Mouse (Mus musculus) E14TG2a.4 (cell line): ENCODE data around the gene Slx1b.

Experiments
- H3K27me3 ChIP-seq: 2 replicates; pipeline ENCODE4 v1.6.1; 2014; ENCODE audit warnings: low read length, control low read depth; ENCODE audit not compliant: insufficient read depth
- H3K36me3 ChIP-seq: 2 replicates; pipeline ENCODE4 v1.6.1; 2014; ENCODE audit warnings: low read length, control low read depth; ENCODE audit not compliant: insufficient read depth
- H3K4me1 ChIP-seq: replicated peaks from 2 replicates; pipeline ENCODE4 v1.6.1; 2014; ENCODE audit warnings: low read depth, low read length, control low read depth
- H3K4me3 ChIP-seq: replicated peaks from 2 replicates; pipeline ENCODE4 v1.5.1; 2014; ENCODE audit warnings: mild to moderate bottlenecking, low read length
- H3K9me3 ChIP-seq: 2 replicates; pipeline ENCODE4 v1.6.1; 2014; ENCODE audit warnings: low read length, control low read depth
- CTCF ChIP-seq: conservative IDR thresholded peaks from 2 replicates; pipeline ENCODE4 v1.5.1; 2014; ENCODE audit warnings: low read length
- NANOG ChIP-seq: IDR thresholded peaks from 2 replicates; pipeline ENCODE4 v1.6.1; 2014; ENCODE audit warnings: borderline replicate concordance, low read length, mixed read lengths
- POU5F1 ChIP-seq: IDR thresholded peaks from 2 replicates; pipeline ENCODE4 v1.6.1; 2014; ENCODE audit warnings: low read length, borderline replicate concordance

Gene Slx1b

DNA sequence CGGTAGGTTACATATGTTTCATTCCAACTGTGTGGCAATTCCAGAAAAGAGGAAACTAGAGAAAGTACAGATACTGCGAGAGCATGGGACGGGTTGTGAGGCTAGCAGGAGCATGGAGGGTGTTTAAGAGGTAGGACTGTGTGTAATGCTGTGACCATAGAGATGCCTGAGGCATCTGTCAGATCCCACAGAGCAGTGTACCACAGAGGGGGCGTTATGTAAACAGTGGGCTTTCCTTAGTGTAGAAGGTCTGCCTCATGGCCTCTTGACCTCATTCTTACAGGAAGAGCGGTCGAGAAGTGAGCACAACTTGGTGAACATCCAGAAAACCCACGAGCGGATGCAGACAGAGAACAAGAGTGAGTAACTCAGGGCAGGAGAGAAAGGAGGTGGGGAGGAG is 31.9 kb downstream of the Slx1b start:
- TF ChIP-seq CTCF (no peak), NANOG (no peak), POU5F1 (no peak)
- H3K36me3 ChIP-seq, result peaks cover 76% of the 10 kb centered on the region
- no peak overlapping the region for H3K4me3 ChIP-seq
- H3K9me3 ChIP-seq, result no peaks in the 10 kb centered on the region
- no peaks in the 10 kb centered on the region; the same call in 1 of the 2 replicates for H3K4me1 ChIP-seq
- H3K27me3 ChIP-seq, result no peaks in the 10 kb centered on the region

DNA sequence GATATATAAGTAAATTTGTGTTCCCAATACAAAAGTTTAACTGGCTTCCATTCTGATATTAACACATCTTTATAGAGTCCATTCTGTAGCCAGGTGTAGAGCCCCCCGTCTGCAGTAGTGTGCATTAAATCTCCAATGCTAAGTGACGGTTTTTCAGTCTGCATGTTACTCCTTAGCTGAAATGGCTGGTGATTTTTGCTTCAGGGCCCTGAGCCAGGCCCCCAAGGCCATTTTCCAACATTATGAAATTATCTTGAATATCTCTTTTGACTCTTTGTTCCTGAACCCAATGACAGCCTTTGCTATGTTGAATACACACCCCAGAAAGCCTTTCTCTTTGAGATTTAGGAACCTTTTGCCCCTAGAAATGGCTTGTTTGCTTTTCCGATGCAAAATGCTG is 35.8 kb downstream of the Slx1b start:
- H3K4me3 ChIP-seq, result no peak overlapping the region
- H3K36me3 ChIP-seq, result peaks cover 50% of the 10 kb centered on the region
- no peaks in the 10 kb centered on the region for H3K27me3 ChIP-seq
- no peaks in the 10 kb centered on the region; the same call in 1 of the 2 replicates for H3K4me1 ChIP-seq
- no peaks in the 10 kb centered on the region for H3K9me3 ChIP-seq
- TF ChIP-seq CTCF (no peak), NANOG (no peak), POU5F1 (no peak)

DNA sequence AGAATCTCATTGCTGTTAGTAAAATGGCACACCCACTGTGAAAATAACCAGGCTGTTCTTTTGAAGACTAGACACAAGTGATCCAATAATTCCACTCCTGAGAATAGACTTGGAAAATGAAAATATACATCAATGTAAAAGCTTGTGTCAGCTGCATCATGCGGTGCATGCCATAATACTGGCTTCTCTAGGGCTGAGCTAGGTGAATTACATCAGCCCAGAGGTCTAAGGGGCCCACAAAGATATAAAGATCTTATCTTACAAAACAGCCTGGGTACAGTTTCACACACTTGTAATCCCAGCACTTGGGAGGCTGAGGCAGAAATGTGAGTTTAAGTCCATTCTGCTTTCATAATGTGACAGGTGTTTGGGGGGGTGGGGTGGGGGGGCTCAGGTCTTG is 38.1 kb downstream of the Slx1b start:
- no peaks in the 10 kb centered on the region for H3K9me3 ChIP-seq
- H3K36me3 ChIP-seq, result peaks cover 28% of the 10 kb centered on the region
- TF ChIP-seq CTCF, result no peak
- TF ChIP-seq POU5F1, result no peak
- TF ChIP-seq NANOG, result no peak

DNA sequence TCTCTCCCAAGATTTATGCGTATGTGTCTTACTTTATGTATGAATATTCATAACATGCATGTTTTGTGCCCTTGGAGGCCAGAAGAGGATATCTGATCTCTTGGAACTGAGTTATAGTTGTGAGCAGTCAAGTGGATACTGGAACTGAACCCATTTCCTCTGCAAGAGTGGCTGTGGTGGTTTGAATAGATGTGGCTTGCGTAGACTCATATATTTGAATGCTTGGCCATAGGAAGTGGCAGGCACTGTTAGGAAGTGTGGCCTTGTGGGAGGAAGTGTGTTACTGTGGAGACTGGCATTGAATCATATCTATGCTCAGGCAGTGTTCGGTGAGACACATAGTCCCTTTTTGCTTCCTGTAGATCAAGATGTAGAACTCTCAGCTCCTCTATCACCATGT is 39.9 kb downstream of the Slx1b start:
- TF ChIP-seq CTCF (no peak), POU5F1 (no peak), NANOG (no peak)

More for the DNA sequence above, 38.1 kb downstream of the Slx1b start:
- no peak overlapping the region for H3K4me3 ChIP-seq
- H3K4me1 ChIP-seq, result no peaks in the 10 kb centered on the region
- H3K27me3 ChIP-seq, result no peaks in the 10 kb centered on the region

DNA sequence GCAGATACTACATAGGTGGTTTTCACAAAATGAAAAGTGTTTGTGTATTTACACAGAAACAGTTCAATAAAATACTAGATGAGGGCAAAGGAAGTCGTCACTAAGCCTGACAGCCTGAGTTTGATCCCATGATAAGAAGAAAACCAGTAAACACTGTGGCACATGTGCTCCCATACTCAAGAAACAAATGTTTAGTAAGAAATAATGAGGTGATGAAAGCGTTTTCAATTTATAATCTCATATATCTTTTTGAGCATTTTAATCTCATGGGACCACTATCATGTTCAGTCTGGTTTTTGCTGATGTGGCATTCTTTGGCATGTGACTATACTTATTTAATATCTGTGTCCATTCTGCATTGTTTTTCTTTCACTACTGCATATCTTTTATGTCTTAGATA is 41.6 kb downstream of the Slx1b start:
- H3K4me1 ChIP-seq, result peaks cover 10% of the 10 kb centered on the region
- peaks cover 15% of the 10 kb centered on the region; the same call in 1 of the 2 replicates for H3K36me3 ChIP-seq
- no peaks in the 10 kb centered on the region for H3K27me3 ChIP-seq
- TF ChIP-seq CTCF (no peak), POU5F1 (no peak), NANOG (no peak)
- H3K4me3 ChIP-seq, result no peak overlapping the region
- no peaks in the 10 kb centered on the region for H3K9me3 ChIP-seq

More for the DNA sequence above, 39.9 kb downstream of the Slx1b start:
- H3K4me1 ChIP-seq, result no peaks in the 10 kb centered on the region
- peaks cover 16% of the 10 kb centered on the region; the same call in 1 of the 2 replicates for H3K36me3 ChIP-seq
- H3K4me3 ChIP-seq, result no peak overlapping the region
- H3K27me3 ChIP-seq, result no peaks in the 10 kb centered on the region
- H3K9me3 ChIP-seq, result no peaks in the 10 kb centered on the region

DNA sequence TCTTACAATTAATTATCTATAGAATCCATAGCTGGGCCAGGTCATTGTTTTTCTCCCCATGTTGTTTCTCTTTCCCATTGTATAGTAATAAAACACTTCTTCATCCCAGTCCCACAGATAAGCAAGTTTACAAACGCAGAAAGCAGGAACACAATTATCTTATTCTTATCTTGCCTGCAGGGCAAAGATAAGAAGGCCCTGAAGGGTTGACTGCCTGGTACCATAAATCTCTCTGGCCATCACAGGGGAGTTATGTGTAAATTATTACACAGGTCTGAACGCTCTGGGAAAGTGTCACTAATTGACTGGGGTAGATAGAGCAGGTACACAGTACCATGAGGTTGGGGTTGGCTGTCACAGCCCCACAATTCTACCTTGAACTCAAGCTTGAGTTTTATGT is 44.7 kb downstream of the Slx1b start:
- Histone ChIP-seq H3K36me3 (peaks cover 8% of the 10 kb centered on the region; the same call in 1 of the 2 replicates), H3K4me3 (no peak overlapping the region), H3K9me3 (no peaks in the 10 kb centered on the region), H3K4me1 (peaks cover 25% of the 10 kb centered on the region), H3K27me3 (no peaks in the 10 kb centered on the region)
- no peak for TF ChIP-seq NANOG

DNA sequence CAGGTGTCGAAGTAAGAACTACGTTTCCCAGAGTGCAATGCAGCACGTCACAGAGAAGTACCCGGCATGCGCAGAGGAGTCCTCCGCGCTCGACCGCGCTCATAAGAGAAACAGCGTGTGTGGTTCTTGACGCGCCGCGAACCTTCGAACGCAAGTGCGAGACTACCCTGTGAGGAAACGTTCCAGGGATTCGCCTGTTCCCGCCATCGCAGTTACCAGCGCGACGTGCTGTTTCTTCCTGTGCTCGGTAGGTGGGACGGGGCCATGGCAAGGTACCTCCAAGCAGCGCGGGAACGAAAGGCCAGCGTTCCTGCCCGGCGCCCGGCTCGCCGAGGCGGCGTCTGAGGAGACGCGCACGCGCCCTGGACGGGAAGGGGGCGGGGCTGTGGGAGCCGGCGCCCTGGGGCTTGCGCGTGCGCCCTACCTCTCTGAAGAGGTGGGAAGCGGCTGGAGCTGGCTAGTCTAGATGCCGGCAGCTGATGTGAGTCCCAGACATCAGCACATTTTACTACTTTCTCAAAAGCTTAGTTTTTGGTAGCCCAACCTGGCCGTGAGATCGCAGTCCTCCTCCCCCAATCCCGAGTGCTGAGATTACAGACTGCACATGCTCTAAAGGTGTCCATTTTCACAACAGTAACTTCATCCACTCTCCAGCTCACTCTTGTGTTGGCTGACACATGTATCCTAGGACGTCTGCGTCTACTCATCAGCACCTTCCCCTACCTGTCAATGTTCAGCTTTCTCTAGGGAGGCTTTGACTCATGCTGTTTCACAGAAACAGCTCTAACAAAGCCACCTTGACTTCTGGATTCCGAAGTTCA is 46.1 kb downstream of the Slx1b start, which contains the start of gene Sgf29:
Gene Sgf29, plus strand, starts transcription at position 79 of the 821 bp plus-strand sequence.
- Histone ChIP-seq H3K36me3 (0 out of 2 replicates have a peak, but pooled peaks cover 4% of the 10 kb centered on the region), H3K4me1 (peaks cover 37% of the 10 kb centered on the region), H3K27me3 (no peaks in the 10 kb centered on the region), H3K9me3 (no peaks in the 10 kb centered on the region), H3K4me3 (peak within 1 kb of the TSS; percentile 88)
- TF ChIP-seq POU5F1 (no peak), NANOG (no peak), CTCF (no peak)

DNA sequence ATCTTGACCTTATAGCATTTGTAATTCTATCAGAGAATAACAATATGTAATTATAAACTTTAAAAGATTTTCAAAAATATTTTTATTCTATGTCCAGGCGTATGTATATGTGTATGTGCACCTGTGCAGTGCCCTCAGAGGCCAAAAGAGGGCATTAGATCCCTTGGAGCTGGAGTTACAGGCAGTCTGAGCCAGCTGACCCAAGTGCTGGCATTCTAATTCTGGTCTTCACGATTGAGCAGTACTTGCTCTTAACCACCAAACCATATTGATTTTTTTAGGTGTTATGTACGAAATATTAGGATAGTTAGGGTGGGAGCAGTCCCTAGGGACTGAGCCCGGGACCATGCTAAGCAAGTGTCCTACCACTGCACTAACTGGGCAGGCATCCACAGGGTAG is 47.1 kb downstream of the Slx1b start:
- Histone ChIP-seq H3K9me3 (no peaks in the 10 kb centered on the region), H3K4me3 (peak overlapping the region; percentile 88), H3K36me3 (0 out of 2 replicates have a peak, but pooled peaks cover 4% of the 10 kb centered on the region), H3K27me3 (no peaks in the 10 kb centered on the region), H3K4me1 (peaks cover 47% of the 10 kb centered on the region)
- TF ChIP-seq CTCF, result peak; percentile 78
- TF ChIP-seq NANOG, result no peak
